Mouse (Mus musculus) lung, embryonic 14.5 days (tissue): ENCODE measurements at regions not wholly inside any gene's neighbourhood (a gene's known extent, or its start where the extent isn't known, plus 50 kb on each side); places are given as distances from the start of the nearest gene placed in this dataset.

ENCODE experiments used
- ATAC-seq: fragments of 200-750 bp; cut with Nextera tagmentation; 2 replicates; pipeline ENCODE4 v1.8.0; 2017; ENCODE audit warnings: mild to moderate bottlenecking, moderate TSS enrichment, moderate library complexity; ENCODE audit not compliant: insufficient read depth
- DNase-seq: peaks from one replicate; pipeline ENCODE4 v3.0.0-alpha.2; 2015
- H3K27ac ChIP-seq: fragments of 300-500 bp; sonication (generic); 2 replicates; pipeline ENCODE4 v1.5.1; 2014; ENCODE audit warnings: low read depth, mild to moderate bottlenecking, moderate library complexity
- H3K27me3 ChIP-seq: fragments of 300-500 bp; sonication (generic); 2 replicates; pipeline ENCODE4 v1.6.1; 2014; ENCODE audit warnings: low read length, control low read depth; ENCODE audit not compliant: insufficient read depth
- H3K36me3 ChIP-seq: fragments of 300-500 bp; sonication (generic); 2 replicates; pipeline ENCODE4 v1.6.1; 2014; ENCODE audit warnings: control low read depth; ENCODE audit not compliant: insufficient read depth
- H3K4me1 ChIP-seq: fragments of 300-500 bp; sonication (generic); 2 replicates; pipeline ENCODE4 v1.6.1; 2014; ENCODE audit warnings: antibody characterized with exemption, control low read depth; ENCODE audit not compliant: insufficient read depth
- H3K4me2 ChIP-seq: fragments of 300-500 bp; sonication (generic); 2 replicates; pipeline ENCODE4 v1.6.1; 2014; ENCODE audit warnings: mild to moderate bottlenecking
- H3K4me3 ChIP-seq: fragments of 300-500 bp; sonication (generic); 2 replicates; pipeline ENCODE4 v1.5.1; 2014; ENCODE audit warnings: low read depth, low read length
- H3K9ac ChIP-seq: fragments of 300-500 bp; sonication (generic); 2 replicates; pipeline ENCODE4 v1.6.1; 2014
- H3K9me3 ChIP-seq: fragments of 300-500 bp; sonication (generic); 2 replicates; pipeline ENCODE4 v1.6.1; 2016; ENCODE audit warnings: low read depth, low read length, control low read depth
- CTCF ChIP-seq: IDR thresholded peaks from 2 replicates; pipeline ENCODE4 v1.5.1; 2016; ENCODE audit warnings: antibody characterized with exemption, low read depth
- WGBS: fragments of 180-500 bp; shearing (Covaris S2); extraction: QIAGEN DNeasy Blood & Tissue Kit; methylation state at CpG from one replicate; pipeline ENCODE4 v1.1.7; 2014; 5-methylcytosine and 5-hydroxymethylcytosine counted together

- no peak for ATAC-seq
- Histone ChIP-seq H3K9ac (no peak overlapping the region), H3K27ac (no peak overlapping the region), H3K4me1 (no peaks in the 10 kb centered on the region), H3K4me2 (no peak overlapping the region), H3K4me3 (no peak overlapping the region), H3K9me3 (no peaks in the 10 kb centered on the region), H3K27me3 (no peaks in the 10 kb centered on the region), H3K36me3 (no peaks in the 10 kb centered on the region)
- no peak for TF ChIP-seq CTCF
- no peak for DNase-seq
- 33% methylated on average over 1 of the region's 1 CpGs for WGBS
Measured at GRCm38 (mm10) chr4:71866948-71867347, 109.2 kb upstream of the Gm11232 start.

GRCm38 (mm10) chr4:71841833-71842232 lies 84.1 kb upstream of the Gm11232 start:
- DNase-seq: peak; percentile 3
- Histone ChIP-seq H3K4me3 (no peak overlapping the region), H3K27ac (no peak overlapping the region), H3K9me3 (no peaks in the 10 kb centered on the region), H3K4me1 (0 out of 2 replicates have a peak, but pooled peaks cover 3% of the 10 kb centered on the region), H3K36me3 (no peaks in the 10 kb centered on the region), H3K4me2 (no peak overlapping the region), H3K9ac (no peak overlapping the region), H3K27me3 (no peaks in the 10 kb centered on the region)
- no peak for ATAC-seq
- no peak for TF ChIP-seq CTCF
- 44% methylated on average over 3 of the region's 3 CpGs for WGBS

- ATAC-seq (no peak), DNase-seq (no peak)
- no peak overlapping the region for H3K4me3 ChIP-seq
- no peak overlapping the region for H3K27ac ChIP-seq
- 0 out of 2 replicates have a peak, but pooled peaks cover 3% of the 10 kb centered on the region for H3K4me1 ChIP-seq
- no peak for TF ChIP-seq CTCF
- 89% methylated on average over 1 of the region's 1 CpGs for WGBS
- no peak overlapping the region for H3K9ac ChIP-seq
- no peaks in the 10 kb centered on the region for H3K9me3 ChIP-seq
- no peaks in the 10 kb centered on the region for H3K36me3 ChIP-seq
- no peak overlapping the region for H3K4me2 ChIP-seq
- H3K27me3 ChIP-seq: no peaks in the 10 kb centered on the region
Measured at GRCm38 (mm10) chr4:71840774-71841146, 83.0 kb upstream of the Gm11232 start.

- DNase-seq (peak; percentile 60), ATAC-seq (peak; percentile 47; the same call in 1 of the 2 replicates)
- Histone ChIP-seq H3K36me3 (no peaks in the 10 kb centered on the region), H3K27ac (0 out of 2 replicates have a peak overlapping the region, but pooled peaks have one; percentile 30), H3K4me2 (no peak overlapping the region), H3K27me3 (no peaks in the 10 kb centered on the region), H3K4me1 (0 out of 2 replicates have a peak, but pooled peaks cover 3% of the 10 kb centered on the region), H3K9me3 (no peaks in the 10 kb centered on the region), H3K4me3 (no peak overlapping the region), H3K9ac (no peak overlapping the region)
- 49% methylated on average over 5 of the region's 5 CpGs for WGBS
- TF ChIP-seq CTCF: no peak
Measured at GRCm38 (mm10) chr4:71839803-71840773, 82.3 kb upstream of the Gm11232 start.

- no peak overlapping the region for H3K4me2 ChIP-seq
- H3K36me3 ChIP-seq: no peaks in the 10 kb centered on the region
- no peak overlapping the region for H3K4me3 ChIP-seq
- DNase-seq: peak; percentile 86
- H3K4me1 ChIP-seq: 0 out of 2 replicates have a peak, but pooled peaks cover 3% of the 10 kb centered on the region
- peak overlapping the region; percentile 70; the same call in 1 of the 2 replicates for H3K27ac ChIP-seq
- no peaks in the 10 kb centered on the region for H3K9me3 ChIP-seq
- H3K27me3 ChIP-seq: no peaks in the 10 kb centered on the region
- WGBS: 43% methylated on average over 3 of the region's 3 CpGs
- ATAC-seq: peak; percentile 84
- no peak overlapping the region for H3K9ac ChIP-seq
- TF ChIP-seq CTCF: no peak
Measured at GRCm38 (mm10) chr4:71839134-71839802, 81.5 kb upstream of the Gm11232 start.

- TF ChIP-seq CTCF: no peak
- H3K9ac ChIP-seq: no peak overlapping the region
- no peaks in the 10 kb centered on the region for H3K9me3 ChIP-seq
- 90% methylated on average over 1 of the region's 1 CpGs for WGBS
- no peak overlapping the region for H3K4me3 ChIP-seq
- ATAC-seq: no peak
- no peaks in the 10 kb centered on the region for H3K4me1 ChIP-seq
- DNase-seq: no peak
- no peak overlapping the region for H3K4me2 ChIP-seq
- H3K27ac ChIP-seq: no peak overlapping the region
- no peaks in the 10 kb centered on the region for H3K27me3 ChIP-seq
- H3K36me3 ChIP-seq: no peaks in the 10 kb centered on the region
Measured at GRCm38 (mm10) chr4:71835737-71836136, 78.0 kb upstream of the Gm11232 start.

GRCm38 (mm10) chr4:71811444-71811843 lies 53.7 kb upstream of the Gm11232 start:
- DNase-seq (no peak), ATAC-seq (no peak)
- no peaks in the 10 kb centered on the region for H3K4me1 ChIP-seq
- no peaks in the 10 kb centered on the region for H3K36me3 ChIP-seq
- no peak for TF ChIP-seq CTCF
- no peak overlapping the region for H3K9ac ChIP-seq
- no peak overlapping the region for H3K4me2 ChIP-seq
- no peaks in the 10 kb centered on the region for H3K9me3 ChIP-seq
- no peaks in the 10 kb centered on the region for H3K27me3 ChIP-seq
- no peak overlapping the region for H3K4me3 ChIP-seq
- WGBS: 85% methylated on average over 4 of the region's 4 CpGs
- H3K27ac ChIP-seq: no peak overlapping the region
